Mouse (Mus musculus): ENCODE data around the gene Map9.

- TF ChIP-seq CTCF (IDR thresholded peaks at IDR 0.05; ENCODE audit: low read depth, low read length) = no peak
- no peak for TF ChIP-seq TAL1 (conservative IDR thresholded peaks at IDR 0.05; ENCODE audit: low read depth, low read length)
- no peak for TF ChIP-seq GATA1 (IDR thresholded peaks at IDR 0.05; ENCODE audit: borderline replicate concordance, low read length)
Observed at GRCm38 (mm10) chr3:82369063-82369860, 11.4 kb downstream of the Map9 start.
